Mouse (Mus musculus) ES-Bruce4 (cell line): Measurements from ENCODE around the gene Gli2. TPM values are rescaled to one million over a fixed set of nuclear protein-coding genes. Genes with fewer than 3 reads are reported as not detected.

Experiments
- H3K27ac ChIP-seq: 2 replicates; pipeline ENCODE4 v1.5.1; 2012; ENCODE audit warnings: low read length, inconsistent platforms; ENCODE audit not compliant: insufficient read depth
- H3K27me3 ChIP-seq: 2 replicates; pipeline ENCODE4 v1.6.1; 2012; ENCODE audit warnings: mild to moderate bottlenecking, low read length, inconsistent platforms; ENCODE audit not compliant: control insufficient read depth, poor library complexity, insufficient read depth, severe bottlenecking
- H3K36me3 ChIP-seq: 2 replicates; pipeline ENCODE4 v1.6.1; 2012; ENCODE audit warnings: inconsistent platforms, mild to moderate bottlenecking, low read length, moderate library complexity; ENCODE audit not compliant: control insufficient read depth, poor library complexity, insufficient read depth, severe bottlenecking
- H3K4me1 ChIP-seq: one replicate; pipeline ENCODE4 v1.8.1; 2011; ENCODE audit warnings: low read length; ENCODE audit not compliant: control insufficient read depth, insufficient read depth
- H3K4me3 ChIP-seq: 2 replicates; pipeline ENCODE4 v1.5.1; 2011; ENCODE audit warnings: low read depth, mild to moderate bottlenecking, low read length
- H3K9ac ChIP-seq: 2 replicates; pipeline ENCODE4 v1.6.1; 2012; ENCODE audit warnings: low read depth, mild to moderate bottlenecking, inconsistent platforms; ENCODE audit not compliant: poor library complexity, severe bottlenecking
- H3K9me3 ChIP-seq: replicated peaks from 2 replicates; pipeline ENCODE4 v1.6.1; 2012; ENCODE audit warnings: mild to moderate bottlenecking, low read length, inconsistent platforms; ENCODE audit not compliant: control insufficient read depth, poor library complexity, insufficient read depth, severe bottlenecking
- CTCF ChIP-seq: IDR thresholded peaks from one replicate; pipeline ENCODE4 v1.8.1; 2011; ENCODE audit warnings: low read depth, low read length
- EP300 ChIP-seq: IDR thresholded peaks from 2 replicates; pipeline ENCODE4 v1.6.1; 2011; ENCODE audit warnings: low read depth, low read length; ENCODE audit not compliant: insufficient read depth
- POLR2A ChIP-seq: IDR thresholded peaks from one replicate; pipeline ENCODE4 v1.8.1; 2011; ENCODE audit warnings: low read length; ENCODE audit not compliant: insufficient read depth
- polyA plus RNA-seq: library from polyadenylated mRNA; stranded (reverse); fragments of >200 nt; gene quantifications from 2 replicates; pipeline ENCODE4 v1.2.4, GENCODE M21; 2011; ENCODE audit warnings: low read depth; ENCODE audit not compliant: missing spikeins, insufficient read depth, insufficient read length

Gene Gli2
- polyA plus RNA-seq, 1 experiment, result 10.9 TPM

DNA sequence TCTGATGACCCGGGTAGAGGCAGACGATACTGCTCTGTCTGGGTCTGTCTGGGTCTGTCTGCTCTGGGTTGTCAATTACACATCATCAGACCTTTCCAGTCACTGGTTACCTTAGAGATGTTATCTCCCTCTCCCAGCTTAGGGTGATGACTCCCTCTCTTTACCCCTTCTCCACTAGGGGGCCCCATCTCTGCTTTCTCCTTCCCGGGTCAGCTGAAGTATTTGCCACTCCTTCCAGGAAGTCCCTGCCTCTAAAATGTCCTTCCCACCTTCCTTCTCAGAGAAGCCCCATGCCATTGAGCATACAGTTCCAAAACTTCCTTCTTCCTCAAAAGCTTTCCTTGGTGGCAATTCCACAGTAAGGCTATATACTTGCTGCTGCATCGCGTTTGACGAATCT lies 21.5 kb upstream of the Gli2 start:
- Histone ChIP-seq H3K27ac (peak overlapping the region; percentile 99), H3K27me3 (no peaks in the 10 kb centered on the region), H3K9me3 (no peaks in the 10 kb centered on the region), H3K4me3 (peak overlapping the region; percentile 59), H3K9ac (peak overlapping the region; percentile 27), H3K4me1 (peaks cover 6% of the 10 kb centered on the region), H3K36me3 (no peaks in the 10 kb centered on the region)
- 0 out of 2 replicates have a peak, but pooled peaks have one; percentile 28 for TF ChIP-seq EP300
- peak; percentile 54 for TF ChIP-seq CTCF
- TF ChIP-seq POLR2A, result no peak

DNA sequence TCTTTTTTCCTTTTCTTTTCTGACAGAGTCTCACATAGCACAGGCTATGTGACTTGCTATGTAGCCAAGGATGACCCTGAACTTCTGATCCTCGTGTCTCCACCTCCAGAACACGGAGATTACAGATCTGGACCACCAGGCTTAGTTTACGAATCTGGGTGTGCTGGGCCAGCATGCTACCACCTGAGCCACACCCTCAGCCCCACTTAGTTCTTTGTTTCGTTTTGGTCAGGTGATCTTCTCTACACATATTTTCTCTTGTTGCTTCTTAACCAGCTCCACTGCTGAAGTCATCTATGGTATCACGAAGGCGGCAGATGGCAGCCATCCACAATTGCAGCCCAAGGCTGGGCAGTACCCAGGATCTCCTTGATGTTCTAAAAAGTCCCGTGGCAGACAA lies 20.5 kb upstream of the Gli2 start:
- TF ChIP-seq EP300, result no peak; the same call in 1 of the 2 replicates
- TF ChIP-seq CTCF, result no peak
- no peak for TF ChIP-seq POLR2A

GRCm38 (mm10) chr1:119064892-119065671 lies 11.7 kb upstream of the Gli2 start:
- TF ChIP-seq EP300, result no peak
- TF ChIP-seq CTCF, result no peak
- Histone ChIP-seq H3K36me3 (no peaks in the 10 kb centered on the region), H3K27me3 (no peaks in the 10 kb centered on the region), H3K4me3 (0 out of 2 replicates have a peak overlapping the region, but pooled peaks have one; percentile 9), H3K27ac (peak overlapping the region; percentile 24), H3K9me3 (no peaks in the 10 kb centered on the region), H3K9ac (peak overlapping the region; percentile 34), H3K4me1 (no peaks in the 10 kb centered on the region)

More for the DNA sequence above, 20.5 kb upstream of the Gli2 start:
- H3K27ac ChIP-seq, result no peak overlapping the region
- H3K4me3 ChIP-seq, result no peak overlapping the region
- peaks cover 6% of the 10 kb centered on the region for H3K4me1 ChIP-seq
- H3K27me3 ChIP-seq, result no peaks in the 10 kb centered on the region
- H3K36me3 ChIP-seq, result no peaks in the 10 kb centered on the region
- H3K9me3 ChIP-seq, result no peaks in the 10 kb centered on the region
- H3K9ac ChIP-seq, result no peak overlapping the region

GRCm38 (mm10) chr1:119056491-119056890 lies 3.1 kb upstream of the Gli2 start:
- no peak overlapping the region for H3K4me3 ChIP-seq
- no peak overlapping the region for H3K9ac ChIP-seq
- TF ChIP-seq EP300 (no peak), CTCF (no peak), POLR2A (no peak)
- H3K4me1 ChIP-seq, result no peaks in the 10 kb centered on the region
- no peaks in the 10 kb centered on the region for H3K9me3 ChIP-seq
- no peak overlapping the region for H3K27ac ChIP-seq
- H3K27me3 ChIP-seq, result no peaks in the 10 kb centered on the region
- no peaks in the 10 kb centered on the region for H3K36me3 ChIP-seq

GRCm38 (mm10) chr1:119055801-119056200 lies 2.4 kb upstream of the Gli2 start:
- H3K27ac ChIP-seq, result no peak overlapping the region
- no peaks in the 10 kb centered on the region for H3K9me3 ChIP-seq

GRCm38 (mm10) chr1:119054468-119054867 lies 1.0 kb upstream of the Gli2 start:
- Histone ChIP-seq H3K36me3 (no peaks in the 10 kb centered on the region), H3K4me3 (no peak overlapping the region), H3K27me3 (no peaks in the 10 kb centered on the region), H3K27ac (no peak overlapping the region), H3K9me3 (no peaks in the 10 kb centered on the region), H3K9ac (peak overlapping the region; percentile 78), H3K4me1 (no peaks in the 10 kb centered on the region)
- TF ChIP-seq CTCF, result no peak
- no peak for TF ChIP-seq EP300
- TF ChIP-seq POLR2A, result no peak

More at GRCm38 (mm10) chr1:119055801-119056200, 2.4 kb upstream of the Gli2 start:
- TF ChIP-seq EP300 (no peak), CTCF (no peak), POLR2A (no peak)
- Histone ChIP-seq H3K4me3 (no peak overlapping the region), H3K4me1 (no peaks in the 10 kb centered on the region), H3K9ac (no peak overlapping the region), H3K27me3 (no peaks in the 10 kb centered on the region), H3K36me3 (no peaks in the 10 kb centered on the region)
